Mouse (Mus musculus): ENCODE results near the gene Aox4. TPM values are rescaled to one million over a fixed set of nuclear protein-coding genes. Genes with fewer than 3 reads are reported as not detected.

The Aox4 gene
- polyA plus RNA-seq, 1 experiment from 2014 or later = 0.03 TPM

- Histone ChIP-seq H3K27ac (no peak overlapping the region), H3K4me3 (replicated peaks; ENCODE audit: low read depth, low read length) (no peak overlapping the region), H3K4me2 (ENCODE audit: low read length) (no peak overlapping the region), H3K9me3 (replicated peaks; ENCODE audit: low read length) (no peaks in the 10 kb centered on the region), H3K4me1 (replicated peaks; ENCODE audit: insufficient read depth, low read length) (no peaks in the 10 kb centered on the region), H3K36me3 (ENCODE audit: insufficient read depth, low read length) (no peaks in the 10 kb centered on the region), H3K27me3 (ENCODE audit: insufficient read depth, low read length) (no peaks in the 10 kb centered on the region), H3K9ac (ENCODE audit: low read depth, low read length) (no peak overlapping the region)
- DNase-seq (ENCODE audit: low spot score) (no peak), ATAC-seq (replicated peaks; ENCODE audit: low FRiP score, low read depth) (no peak)
- WGBS = 69% methylated on average over 10 of the region's 10 CpGs
- no peak for TF ChIP-seq CTCF (IDR thresholded peaks at IDR 0.05; ENCODE audit: low read depth)
These were observed 47.2 kb downstream of the Aox4 start for GRCm38 (mm10) chr1:58257195-58257991.

- Histone ChIP-seq H3K9me3 (replicated peaks; ENCODE audit: low read length) (no peaks in the 10 kb centered on the region), H3K27ac (no peak overlapping the region), H3K36me3 (ENCODE audit: insufficient read depth, low read length) (no peaks in the 10 kb centered on the region), H3K4me2 (ENCODE audit: low read length) (no peak overlapping the region), H3K9ac (ENCODE audit: low read depth, low read length) (no peak overlapping the region), H3K27me3 (ENCODE audit: insufficient read depth, low read length) (no peaks in the 10 kb centered on the region), H3K4me3 (replicated peaks; ENCODE audit: low read depth, low read length) (no peak overlapping the region), H3K4me1 (replicated peaks; ENCODE audit: insufficient read depth, low read length) (no peaks in the 10 kb centered on the region)
- TF ChIP-seq CTCF (IDR thresholded peaks at IDR 0.05; ENCODE audit: low read depth) = no peak
- WGBS = 52% methylated on average over 3 of the region's 3 CpGs
- DNase-seq (ENCODE audit: low spot score) = no peak
- ATAC-seq (replicated peaks; ENCODE audit: low FRiP score, low read depth) = no peak
These were observed 50.1 kb downstream of the Aox4 start for GRCm38 (mm10) chr1:58260311-58260710.

GRCm38 (mm10) chr1:58268231-58268630 lies 58.0 kb downstream of the Aox4 start:
- H3K4me2 ChIP-seq (ENCODE audit: low read length) = no peak overlapping the region
- no peak for ATAC-seq (replicated peaks; ENCODE audit: low FRiP score, low read depth)
- H3K27me3 ChIP-seq (ENCODE audit: insufficient read depth, low read length) = no peaks in the 10 kb centered on the region
- no peak overlapping the region for H3K27ac ChIP-seq
- TF ChIP-seq CTCF (IDR thresholded peaks at IDR 0.05; ENCODE audit: low read depth) = no peak; the same call in 1 of the 2 replicates
- WGBS = 93% methylated on average over 2 of the region's 2 CpGs
- no peak overlapping the region for H3K9ac ChIP-seq (ENCODE audit: low read depth, low read length)
- H3K4me3 ChIP-seq (replicated peaks; ENCODE audit: low read depth, low read length) = no peak overlapping the region
- no peaks in the 10 kb centered on the region for H3K36me3 ChIP-seq (ENCODE audit: insufficient read depth, low read length)
- no peaks in the 10 kb centered on the region for H3K9me3 ChIP-seq (replicated peaks; ENCODE audit: low read length)
- no peaks in the 10 kb centered on the region for H3K4me1 ChIP-seq (replicated peaks; ENCODE audit: insufficient read depth, low read length)
- DNase-seq (ENCODE audit: low spot score) = no peak

- WGBS = 59% methylated on average over 6 of the region's 6 CpGs
- Histone ChIP-seq H3K9ac (ENCODE audit: low read depth, low read length) (no peak overlapping the region), H3K4me1 (replicated peaks; ENCODE audit: insufficient read depth, low read length) (no peaks in the 10 kb centered on the region), H3K4me2 (ENCODE audit: low read length) (no peak overlapping the region), H3K9me3 (replicated peaks; ENCODE audit: low read length) (no peaks in the 10 kb centered on the region), H3K36me3 (ENCODE audit: insufficient read depth, low read length) (no peaks in the 10 kb centered on the region), H3K27ac (no peak overlapping the region), H3K4me3 (replicated peaks; ENCODE audit: low read depth, low read length) (no peak overlapping the region), H3K27me3 (ENCODE audit: insufficient read depth, low read length) (no peaks in the 10 kb centered on the region)
- DNase-seq (ENCODE audit: low spot score) = peak; percentile 89
- no peak for ATAC-seq (replicated peaks; ENCODE audit: low FRiP score, low read depth)
- peak; percentile 84 for TF ChIP-seq CTCF (IDR thresholded peaks at IDR 0.05; ENCODE audit: low read depth)
These were observed 60.8 kb downstream of the Aox4 start for GRCm38 (mm10) chr1:58270807-58271569.

GRCm38 (mm10) chr1:58275879-58276278 lies 65.7 kb downstream of the Aox4 start:
- H3K9me3 ChIP-seq (replicated peaks; ENCODE audit: low read length) = no peaks in the 10 kb centered on the region
- ATAC-seq (replicated peaks; ENCODE audit: low FRiP score, low read depth) = no peak
- 20% methylated on average over 9 of the region's 9 CpGs for WGBS
- no peak overlapping the region for H3K4me2 ChIP-seq (ENCODE audit: low read length)
- H3K36me3 ChIP-seq (ENCODE audit: insufficient read depth, low read length) = no peaks in the 10 kb centered on the region
- DNase-seq (ENCODE audit: low spot score) = no peak
- no peak overlapping the region for H3K4me3 ChIP-seq (replicated peaks; ENCODE audit: low read depth, low read length)
- H3K4me1 ChIP-seq (replicated peaks; ENCODE audit: insufficient read depth, low read length) = no peaks in the 10 kb centered on the region
- no peak for TF ChIP-seq CTCF (IDR thresholded peaks at IDR 0.05; ENCODE audit: low read depth)
- no peak overlapping the region for H3K27ac ChIP-seq
- no peak overlapping the region for H3K9ac ChIP-seq (ENCODE audit: low read depth, low read length)
- no peaks in the 10 kb centered on the region for H3K27me3 ChIP-seq (ENCODE audit: insufficient read depth, low read length)

GRCm38 (mm10) chr1:58278026-58278425 lies 67.8 kb downstream of the Aox4 start, which contains the start of gene Aox2:
Aox2 (plus strand) TSS chr1:58278326.
- H3K27me3 ChIP-seq (ENCODE audit: insufficient read depth, low read length) = no peaks in the 10 kb centered on the region
- no peaks in the 10 kb centered on the region for H3K4me1 ChIP-seq (replicated peaks; ENCODE audit: insufficient read depth, low read length)
- no peaks in the 10 kb centered on the region for H3K36me3 ChIP-seq (ENCODE audit: insufficient read depth, low read length)
- 52% methylated on average over 5 of the region's 5 CpGs for WGBS
- H3K9me3 ChIP-seq (replicated peaks; ENCODE audit: low read length) = no peaks in the 10 kb centered on the region
- H3K4me3 ChIP-seq (replicated peaks; ENCODE audit: low read depth, low read length) = no peak within 1 kb of the TSS
- no peak for ATAC-seq (replicated peaks; ENCODE audit: low FRiP score, low read depth)
- no peak for DNase-seq (ENCODE audit: low spot score)
- H3K4me2 ChIP-seq (ENCODE audit: low read length) = no peak within 1 kb of the TSS
- no peak for TF ChIP-seq CTCF (IDR thresholded peaks at IDR 0.05; ENCODE audit: low read depth)
- H3K27ac ChIP-seq = no peak within 1 kb of the TSS
- no peak within 1 kb of the TSS for H3K9ac ChIP-seq (ENCODE audit: low read depth, low read length)

All from kidney, postnatal 0 days (tissue).